Mouse (Mus musculus) Muller cell, postnatal 12 days (primary cell): Measurements from ENCODE around the gene Stx4a.

Experiments
- DNase-seq: peaks from one replicate; pipeline ENCODE4 v3.0.0-alpha.2; 2015; ENCODE audit errors: inconsistent ontology term

Stx4a gene

DNA sequence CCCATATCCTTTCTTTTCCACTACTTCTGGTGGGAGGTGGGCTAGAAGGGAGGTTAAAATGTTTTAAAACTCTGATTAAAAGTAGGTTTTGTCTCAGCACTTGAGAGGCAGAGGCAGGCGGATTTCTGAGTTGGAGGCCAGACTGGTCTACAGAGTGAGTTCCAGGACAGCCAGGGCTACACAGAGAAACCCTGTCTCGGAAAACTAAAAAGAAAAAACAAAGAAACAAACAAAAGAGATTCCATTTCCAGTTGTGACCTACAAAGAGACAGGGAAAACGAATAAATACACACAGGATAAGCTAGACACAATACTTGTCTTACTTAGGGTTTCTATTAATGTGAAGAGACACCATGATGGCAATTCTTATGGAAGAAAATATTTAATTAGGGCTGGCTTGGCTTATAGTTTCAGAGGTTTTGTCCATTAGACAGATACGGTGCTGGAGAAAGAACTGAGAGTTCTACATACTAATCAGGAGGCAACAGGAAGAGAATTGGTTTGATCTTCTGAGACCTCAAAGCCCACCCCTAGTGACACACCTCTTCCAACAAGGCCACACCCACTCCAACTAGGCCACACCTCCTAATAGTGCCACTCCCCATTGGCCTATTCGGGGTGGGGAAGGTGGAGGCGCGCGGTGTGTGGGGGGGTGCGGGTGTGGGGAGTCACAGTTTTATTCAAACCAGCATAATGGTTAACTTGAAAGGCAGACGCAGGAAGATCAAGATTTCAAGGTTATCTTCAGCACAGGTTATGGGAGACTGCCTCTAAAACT lies 74.3 kb downstream of the Stx4a start:
- DNase-seq = no peak
